Mouse (Mus musculus): Measurements from ENCODE around the gene Ceacam14.

Gene Ceacam14

DNA sequence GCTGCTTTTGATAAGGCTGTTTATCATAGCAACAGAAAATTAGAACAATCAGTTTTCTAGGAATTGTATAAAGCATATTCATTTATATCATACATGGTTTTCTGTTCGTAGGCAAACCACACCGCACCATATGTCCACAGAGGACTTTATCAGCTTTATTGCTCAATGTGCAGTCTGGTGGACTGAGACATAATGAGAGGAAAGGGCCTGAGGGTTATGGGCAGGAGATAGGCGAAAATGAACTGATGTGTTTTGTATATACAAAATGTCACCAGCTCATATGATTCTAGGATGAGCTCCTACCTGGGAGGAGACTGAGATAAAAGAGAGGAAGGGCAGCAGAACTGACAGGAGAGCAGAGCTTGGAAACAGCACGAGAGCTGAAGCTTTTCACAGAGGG is at the start of gene Ceacam14:
Gene Ceacam14 (plus strand): TSS at position 301 of the 400 bp plus-strand sequence.
- no peak for DNase-seq (ENCODE audit: low read depth)

Data from induced T-regulatory cell, adult 2 months (primary cell).